Mouse (Mus musculus) lung, postnatal 0 days (tissue): Measurements from ENCODE around the gene Hyou1. TPM values are rescaled to one million over a fixed set of nuclear protein-coding genes. Genes with fewer than 3 reads are reported as not detected.

Experiments
- ATAC-seq: fragments of 200-750 bp; cut with Nextera tagmentation; 2 replicates; pipeline ENCODE4 v1.8.0; 2017; ENCODE audit warnings: moderate library complexity
- DNase-seq: peaks from one replicate; pipeline ENCODE4 v3.0.0-alpha.2; 2016; ENCODE audit warnings: low spot score
- H3K27ac ChIP-seq: fragments of 300-500 bp; sonication (generic); 2 replicates; pipeline ENCODE4 v1.5.1; 2014; ENCODE audit warnings: antibody characterized with exemption, mild to moderate bottlenecking, low read length, mixed read lengths
- H3K27me3 ChIP-seq: fragments of 300-500 bp; sonication (generic); replicated peaks from 2 replicates; pipeline ENCODE4 v1.6.1; 2014; ENCODE audit warnings: low read length, mixed read lengths; ENCODE audit not compliant: insufficient read depth
- H3K36me3 ChIP-seq: fragments of 300-500 bp; sonication (generic); 2 replicates; pipeline ENCODE4 v1.6.1; 2014; ENCODE audit warnings: low read length, mixed read lengths; ENCODE audit not compliant: insufficient read depth
- H3K4me1 ChIP-seq: fragments of 300-500 bp; sonication (generic); 2 replicates; pipeline ENCODE4 v1.6.1; 2014; ENCODE audit warnings: antibody characterized with exemption, low read depth, low read length, mixed read lengths; ENCODE audit not compliant: insufficient read depth
- H3K4me2 ChIP-seq: fragments of 300-500 bp; sonication (generic); replicated peaks from 2 replicates; pipeline ENCODE4 v1.6.1; 2014; ENCODE audit warnings: low read depth, mild to moderate bottlenecking, low read length, moderate library complexity, mixed read lengths
- H3K4me3 ChIP-seq: fragments of 300-500 bp; sonication (generic); 2 replicates; pipeline ENCODE4 v1.5.1; 2014; ENCODE audit warnings: low read depth, low read length
- H3K9ac ChIP-seq: fragments of 300-500 bp; sonication (generic); replicated peaks from 2 replicates; pipeline ENCODE4 v1.6.1; 2014; ENCODE audit warnings: low read depth, mild to moderate bottlenecking
- H3K9me3 ChIP-seq: fragments of 300-500 bp; sonication (generic); 2 replicates; pipeline ENCODE4 v1.6.1; 2016; ENCODE audit warnings: low read length, mixed read lengths
- CTCF ChIP-seq: IDR thresholded peaks from 2 replicates; pipeline ENCODE4 v1.5.1; 2016; ENCODE audit warnings: antibody characterized with exemption, mild to moderate bottlenecking
- EP300 ChIP-seq: IDR thresholded peaks from 2 replicates; pipeline ENCODE4 v1.6.1; 2016; ENCODE audit warnings: antibody characterized with exemption, mild to moderate bottlenecking, control low read depth
- WGBS: fragments of 180-500 bp; shearing (Covaris S2); extraction: QIAGEN DNeasy Blood & Tissue Kit; methylation state at CpG from one replicate; pipeline ENCODE4 v1.1.7; 2014; 5-methylcytosine and 5-hydroxymethylcytosine counted together
- polyA plus RNA-seq: library from polyadenylated mRNA; unstranded; fragments of >200 nt; fragmentation: Nextera tagmentation; extraction: Ambion mirVana; gene quantifications from 2 replicates; pipeline ENCODE4 v1.2.1, GENCODE M21; 2015

The Hyou1 gene
- polyA plus RNA-seq, 1 experiment from 2014 or later, result 11.4 TPM

GRCm38 (mm10) chr9:44347621-44348020, 31.7 kb upstream of the Hyou1 start:
- no peaks in the 10 kb centered on the region for H3K9me3 ChIP-seq
- no peak overlapping the region for H3K27ac ChIP-seq
- H3K9ac ChIP-seq, result no peak overlapping the region
- DNase-seq (no peak), ATAC-seq (no peak)
- WGBS, result 74% methylated on average over 4 of the region's 4 CpGs
- H3K27me3 ChIP-seq, result no peaks in the 10 kb centered on the region
- H3K4me2 ChIP-seq, result no peak overlapping the region
- peaks cover 8% of the 10 kb centered on the region; the same call in 1 of the 2 replicates for H3K4me1 ChIP-seq
- TF ChIP-seq EP300 (no peak), CTCF (no peak)
- H3K36me3 ChIP-seq, result peaks cover 24% of the 10 kb centered on the region; the same call in 1 of the 2 replicates
- no peak overlapping the region for H3K4me3 ChIP-seq

- no peak for DNase-seq
- H3K27me3 ChIP-seq, result no peaks in the 10 kb centered on the region
- TF ChIP-seq CTCF (peak; percentile 34), EP300 (no peak)
- H3K4me1 ChIP-seq, result no peaks in the 10 kb centered on the region
- WGBS, result 97% methylated on average over 4 of the region's 4 CpGs
- H3K27ac ChIP-seq, result no peak overlapping the region
- H3K36me3 ChIP-seq, result peaks cover 28% of the 10 kb centered on the region; the same call in 1 of the 2 replicates
- no peak overlapping the region for H3K4me2 ChIP-seq
- no peak overlapping the region for H3K9ac ChIP-seq
- no peaks in the 10 kb centered on the region for H3K9me3 ChIP-seq
- H3K4me3 ChIP-seq, result no peak overlapping the region
- ATAC-seq, result no peak
Measured at GRCm38 (mm10) chr9:44348546-44348945, 30.7 kb upstream of the Hyou1 start.

GRCm38 (mm10) chr9:44351396-44351795, 27.9 kb upstream of the Hyou1 start:
- DNase-seq, result no peak
- Histone ChIP-seq H3K4me3 (no peak overlapping the region), H3K4me2 (no peak overlapping the region), H3K4me1 (no peaks in the 10 kb centered on the region), H3K36me3 (peaks cover 51% of the 10 kb centered on the region; the same call in 1 of the 2 replicates), H3K9ac (no peak overlapping the region), H3K27me3 (no peaks in the 10 kb centered on the region), H3K27ac (no peak overlapping the region), H3K9me3 (no peaks in the 10 kb centered on the region)
- 95% methylated on average over 4 of the region's 4 CpGs for WGBS
- no peak for ATAC-seq
- TF ChIP-seq CTCF (no peak), EP300 (no peak)

- ATAC-seq (no peak), DNase-seq (no peak)
- WGBS, result 95% methylated on average over 10 of the region's 10 CpGs
- no peak overlapping the region for H3K4me2 ChIP-seq
- no peaks in the 10 kb centered on the region for H3K27me3 ChIP-seq
- no peak overlapping the region for H3K9ac ChIP-seq
- H3K4me1 ChIP-seq, result no peaks in the 10 kb centered on the region
- peaks cover 53% of the 10 kb centered on the region; the same call in 1 of the 2 replicates for H3K36me3 ChIP-seq
- no peaks in the 10 kb centered on the region for H3K9me3 ChIP-seq
- no peak overlapping the region for H3K4me3 ChIP-seq
- no peak overlapping the region for H3K27ac ChIP-seq
- TF ChIP-seq CTCF (no peak), EP300 (no peak)
Measured at GRCm38 (mm10) chr9:44352337-44352736, 27.0 kb upstream of the Hyou1 start.

- Histone ChIP-seq H3K4me3 (no peak overlapping the region), H3K27me3 (no peaks in the 10 kb centered on the region), H3K4me1 (no peaks in the 10 kb centered on the region), H3K9ac (no peak overlapping the region), H3K4me2 (no peak overlapping the region), H3K9me3 (no peaks in the 10 kb centered on the region), H3K27ac (no peak overlapping the region), H3K36me3 (peaks cover 51% of the 10 kb centered on the region; the same call in 1 of the 2 replicates)
- TF ChIP-seq CTCF, result no peak
- TF ChIP-seq EP300, result no peak
- 85% methylated on average over 6 of the region's 6 CpGs for WGBS
- DNase-seq (no peak), ATAC-seq (no peak)
Measured at GRCm38 (mm10) chr9:44353142-44353541, 26.1 kb upstream of the Hyou1 start.

- 77% methylated on average over 4 of the region's 4 CpGs for WGBS
- peak; percentile 67 for DNase-seq
Measured at GRCm38 (mm10) chr9:44357207-44357606, 22.1 kb upstream of the Hyou1 start.

More at GRCm38 (mm10) chr9:44357207-44357606, 22.1 kb upstream of the Hyou1 start:
- TF ChIP-seq EP300, result no peak
- TF ChIP-seq CTCF, result peak; percentile 62
- Histone ChIP-seq H3K4me2 (no peak overlapping the region), H3K4me3 (no peak overlapping the region), H3K27ac (no peak overlapping the region), H3K9ac (no peak overlapping the region), H3K27me3 (no peaks in the 10 kb centered on the region), H3K36me3 (peaks cover 45% of the 10 kb centered on the region; the same call in 1 of the 2 replicates), H3K9me3 (no peaks in the 10 kb centered on the region), H3K4me1 (no peaks in the 10 kb centered on the region)
- no peak for ATAC-seq
